Mouse (Mus musculus) heart, postnatal 0 days (tissue): Measurements from ENCODE around the gene Ano1. TPM values are rescaled to one million over a fixed set of nuclear protein-coding genes. Genes with fewer than 3 reads are reported as not detected.

ENCODE experiments used
- ATAC-seq: fragments of 200-750 bp; cut with Nextera tagmentation; 2 replicates; pipeline ENCODE4 v1.8.0; 2017; ENCODE audit warnings: low read depth, moderate number of reproducible peaks, moderate library complexity; ENCODE audit not compliant: insufficient read depth
- DNase-seq: peaks from one replicate; pipeline ENCODE4 v3.0.0-alpha.2; 2016; ENCODE audit warnings: low spot score
- H3K27ac ChIP-seq: fragments of 300-500 bp; sonication (generic); 2 replicates; pipeline ENCODE4 v1.5.1; 2014; ENCODE audit warnings: low read depth, mild to moderate bottlenecking
- H3K27me3 ChIP-seq: fragments of 300-500 bp; sonication (generic); 2 replicates; pipeline ENCODE4 v1.6.1; 2014; ENCODE audit warnings: low read length, mixed read lengths; ENCODE audit not compliant: control insufficient read depth, insufficient read depth
- H3K36me3 ChIP-seq: fragments of 300-500 bp; sonication (generic); replicated peaks from 2 replicates; pipeline ENCODE4 v1.6.1; 2014; ENCODE audit warnings: low read length, mixed read lengths; ENCODE audit not compliant: control insufficient read depth, insufficient read depth
- H3K4me1 ChIP-seq: fragments of 300-500 bp; sonication (generic); 2 replicates; pipeline ENCODE4 v1.6.1; 2014; ENCODE audit warnings: antibody characterized with exemption; ENCODE audit not compliant: control insufficient read depth, insufficient read depth
- H3K4me2 ChIP-seq: fragments of 300-500 bp; sonication (generic); 2 replicates; pipeline ENCODE4 v1.6.1; 2014; ENCODE audit warnings: low read depth, mild to moderate bottlenecking, low read length, moderate library complexity
- H3K4me3 ChIP-seq: fragments of 300-500 bp; sonication (generic); 2 replicates; pipeline ENCODE4 v1.5.1; 2014; ENCODE audit warnings: low read depth, low read length
- H3K9ac ChIP-seq: fragments of 300-500 bp; sonication (generic); replicated peaks from 2 replicates; pipeline ENCODE4 v1.6.1; 2014; ENCODE audit warnings: low read depth, low read length, mixed read lengths
- H3K9me3 ChIP-seq: fragments of 300-500 bp; sonication (generic); replicated peaks from 2 replicates; pipeline ENCODE4 v1.6.1; 2016; ENCODE audit warnings: low read length; ENCODE audit not compliant: control insufficient read depth
- CTCF ChIP-seq: IDR thresholded peaks from 2 replicates; pipeline ENCODE4 v1.5.1; 2016; ENCODE audit warnings: antibody characterized with exemption, control low read depth, low read depth
- EP300 ChIP-seq: IDR thresholded peaks from 2 replicates; pipeline ENCODE4 v1.6.1; 2016; ENCODE audit warnings: antibody characterized with exemption, low read depth
- WGBS: fragments of 180-500 bp; shearing (Covaris S2); extraction: QIAGEN DNeasy Blood & Tissue Kit; methylation state at CpG from one replicate; pipeline ENCODE4 v1.1.7; 2014; 5-methylcytosine and 5-hydroxymethylcytosine counted together
- polyA plus RNA-seq: library from polyadenylated mRNA; unstranded; fragments of >200 nt; fragmentation: Nextera tagmentation; extraction: Ambion mirVana; gene quantifications from 2 replicates; pipeline ENCODE4 v1.2.1, GENCODE M21; 2015
- total RNA-seq: library from RNA; depleted of rRNA; stranded (reverse); fragments of >200 nt; gene quantifications from 2 replicates; pipeline ENCODE4 v1.2.3, GENCODE M21; 2014; ENCODE audit warnings: low replicate concordance

Ano1 gene
- total and polyA plus RNA-seq, 2 experiments from 2014 or later, result 4.4 to 11.1 TPM

GRCm38 (mm10) chr7:144755511-144756378 lies 4.0 kb upstream of the Ano1 start:
- ATAC-seq, result no peak

GRCm38 (mm10) chr7:144754722-144755121 lies 2.9 kb upstream of the Ano1 start:
- H3K27ac ChIP-seq, result no peak overlapping the region

More at GRCm38 (mm10) chr7:144755511-144756378, 4.0 kb upstream of the Ano1 start:
- Histone ChIP-seq H3K27me3 (no peaks in the 10 kb centered on the region), H3K36me3 (no peaks in the 10 kb centered on the region), H3K4me2 (no peak overlapping the region), H3K9me3 (no peaks in the 10 kb centered on the region), H3K4me3 (no peak overlapping the region), H3K27ac (no peak overlapping the region), H3K9ac (no peak overlapping the region), H3K4me1 (peaks cover 14% of the 10 kb centered on the region)
- 25% methylated on average over 11 of the region's 11 CpGs for WGBS
- no peak for DNase-seq
- TF ChIP-seq CTCF (no peak), EP300 (no peak)

GRCm38 (mm10) chr7:144753657-144754031 lies 1.9 kb upstream of the Ano1 start:
- Histone ChIP-seq H3K27ac (no peak overlapping the region), H3K9ac (no peak overlapping the region), H3K27me3 (0 out of 2 replicates have a peak, but pooled peaks cover 6% of the 10 kb centered on the region), H3K4me3 (no peak overlapping the region), H3K9me3 (no peaks in the 10 kb centered on the region), H3K4me2 (no peak overlapping the region), H3K4me1 (peaks cover 14% of the 10 kb centered on the region), H3K36me3 (no peaks in the 10 kb centered on the region)
- ATAC-seq (no peak), DNase-seq (no peak)
- TF ChIP-seq CTCF (no peak), EP300 (no peak)
- WGBS, result 89% methylated on average over 9 of the region's 9 CpGs

More at GRCm38 (mm10) chr7:144754722-144755121, 2.9 kb upstream of the Ano1 start:
- no peak overlapping the region for H3K4me2 ChIP-seq
- no peak for DNase-seq
- H3K4me1 ChIP-seq, result peaks cover 14% of the 10 kb centered on the region
- no peaks in the 10 kb centered on the region for H3K27me3 ChIP-seq
- WGBS, result 80% methylated on average over 2 of the region's 2 CpGs
- no peaks in the 10 kb centered on the region for H3K36me3 ChIP-seq
- TF ChIP-seq CTCF (no peak), EP300 (no peak)
- no peaks in the 10 kb centered on the region for H3K9me3 ChIP-seq
- H3K9ac ChIP-seq, result no peak overlapping the region
- ATAC-seq, result no peak
- H3K4me3 ChIP-seq, result no peak overlapping the region

GRCm38 (mm10) chr7:144752919-144753656 lies 1.3 kb upstream of the Ano1 start:
- no peak overlapping the region for H3K4me3 ChIP-seq
- H3K27ac ChIP-seq, result no peak overlapping the region
- H3K36me3 ChIP-seq, result no peaks in the 10 kb centered on the region
- 70% methylated on average over 14 of the region's 14 CpGs for WGBS
- DNase-seq (no peak), ATAC-seq (no peak)
- no peak overlapping the region for H3K4me2 ChIP-seq
- H3K9me3 ChIP-seq, result no peaks in the 10 kb centered on the region
- H3K4me1 ChIP-seq, result peaks cover 14% of the 10 kb centered on the region
- H3K27me3 ChIP-seq, result 0 out of 2 replicates have a peak, but pooled peaks cover 6% of the 10 kb centered on the region
- TF ChIP-seq CTCF (no peak), EP300 (no peak)
- H3K9ac ChIP-seq, result no peak overlapping the region

GRCm38 (mm10) chr7:144747756-144748155 lies 4.0 kb downstream of the Ano1 start:
- Histone ChIP-seq H3K4me2 (no peak overlapping the region), H3K9me3 (no peaks in the 10 kb centered on the region), H3K9ac (no peak overlapping the region), H3K4me1 (no peaks in the 10 kb centered on the region), H3K36me3 (no peaks in the 10 kb centered on the region), H3K27ac (no peak overlapping the region), H3K4me3 (no peak overlapping the region), H3K27me3 (0 out of 2 replicates have a peak, but pooled peaks cover 6% of the 10 kb centered on the region)
- DNase-seq (no peak), ATAC-seq (no peak)
- no peak for TF ChIP-seq CTCF
- no peak for TF ChIP-seq EP300
- 45% methylated on average over 2 of the region's 2 CpGs for WGBS
